Mouse (Mus musculus): Measurements from ENCODE around the gene Tnnc2.

Tnnc2 gene

GRCm38 (mm10) chr2:164795868-164796267 is 16.1 kb upstream of the Tnnc2 start:
- no peak for DNase-seq

GRCm38 (mm10) chr2:164794293-164794692 is 14.5 kb upstream of the Tnnc2 start:
- peak; percentile 87 to 92 for DNase-seq

GRCm38 (mm10) chr2:164793772-164794171 is 14.0 kb upstream of the Tnnc2 start:
- DNase-seq, result peak in 1 of 2 experiments; percentile 41

- peak; percentile 78 to 82 for DNase-seq
These were observed 13.5 kb upstream of the Tnnc2 start for GRCm38 (mm10) chr2:164793236-164793635.

- DNase-seq, result no peak
These were observed 12.8 kb upstream of the Tnnc2 start for GRCm38 (mm10) chr2:164792400-164793190.

- DNase-seq, result no peak
These were observed 12.1 kb upstream of the Tnnc2 start for GRCm38 (mm10) chr2:164791841-164792261.

- DNase-seq, result no peak
These were observed 10.7 kb upstream of the Tnnc2 start for GRCm38 (mm10) chr2:164790451-164790850.

GRCm38 (mm10) chr2:164788411-164788810 is 8.6 kb upstream of the Tnnc2 start:
- DNase-seq, result no peak

- peak in 1 of 2 experiments; percentile 16 for DNase-seq
These were observed 8.0 kb upstream of the Tnnc2 start for GRCm38 (mm10) chr2:164787779-164788178.

GRCm38 (mm10) chr2:164787032-164787431 is 7.3 kb upstream of the Tnnc2 start:
- no peak for DNase-seq

GRCm38 (mm10) chr2:164786388-164786885 is 6.7 kb upstream of the Tnnc2 start:
- peak in 1 of 2 experiments; percentile 26 for DNase-seq

- peak; percentile 88 to 93 for DNase-seq
These were observed 6.0 kb upstream of the Tnnc2 start, which contains the start of gene Snx21 for GRCm38 (mm10) chr2:164785481-164786387. Gene Snx21, plus strand, starts transcription at chr2:164785823.

GRCm38 (mm10) chr2:164784869-164785420 is 5.2 kb upstream of the Tnnc2 start:
- DNase-seq, result no peak

- DNase-seq, result peak in 1 of 2 experiments; percentile 19
These were observed 4.3 kb upstream of the Tnnc2 start for GRCm38 (mm10) chr2:164783926-164784581.

- DNase-seq, result no peak
These were observed 2.1 kb upstream of the Tnnc2 start for GRCm38 (mm10) chr2:164781876-164782275.

GRCm38 (mm10) chr2:164778809-164779208 is 958 bp downstream of the Tnnc2 start:
- DNase-seq, result no peak

GRCm38 (mm10) chr2:164778015-164778287 is 1.8 kb downstream of the Tnnc2 start:
- no peak for DNase-seq

GRCm38 (mm10) chr2:164777246-164778014 is 2.3 kb downstream of the Tnnc2 start:
- no peak for DNase-seq

GRCm38 (mm10) chr2:164776801-164777200 is 3.0 kb downstream of the Tnnc2 start:
- no peak for DNase-seq

GRCm38 (mm10) chr2:164776130-164776529 is 3.6 kb downstream of the Tnnc2 start:
- no peak for DNase-seq

GRCm38 (mm10) chr2:164773989-164774364 is 5.8 kb downstream of the Tnnc2 start:
- DNase-seq, result no peak

Data from kidney, postnatal 4 days (tissue).